Mouse (Mus musculus) lung, postnatal 0 days (tissue): ENCODE measurements around the gene Dcaf7.
A peak's percentile ranks its signal among the peaks of the same experiment; 100 is the strongest.

Source experiments
- CTCF ChIP-seq: IDR thresholded peaks from 2 replicates; pipeline ENCODE4 v1.5.1; 2016; ENCODE audit warnings: antibody characterized with exemption, mild to moderate bottlenecking
- EP300 ChIP-seq: IDR thresholded peaks from 2 replicates; pipeline ENCODE4 v1.6.1; 2016; ENCODE audit warnings: antibody characterized with exemption, mild to moderate bottlenecking, control low read depth

DNA sequence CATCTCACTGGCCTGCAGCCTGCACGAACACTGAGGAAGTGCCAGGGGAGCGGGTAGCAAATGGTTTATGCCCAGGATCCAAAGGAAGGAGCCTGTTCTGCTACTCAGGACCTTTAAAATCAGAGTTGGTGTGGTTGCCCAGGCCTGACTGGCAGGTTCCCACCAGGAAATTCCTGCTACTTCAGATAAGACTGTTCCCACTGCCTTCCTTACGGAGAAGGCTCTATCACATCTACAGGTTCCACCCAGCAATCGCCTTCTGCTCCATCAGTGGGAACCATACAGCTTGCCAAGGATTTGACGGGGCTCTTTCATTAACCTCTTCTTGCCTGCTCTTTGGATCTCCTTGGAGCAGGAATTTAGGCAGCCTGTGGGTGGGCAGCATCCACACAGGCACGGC lies 49.2 kb upstream of the Dcaf7 start:
- TF ChIP-seq CTCF (no peak), EP300 (peak; percentile 91)
